Mouse (Mus musculus) mesoderm, embryonic 11.5 days (tissue): ENCODE measurements at regions not wholly inside any gene's neighbourhood (a gene's known extent, or its start where the extent isn't known, plus 50 kb on each side); places are given as distances from the start of the nearest gene placed in this dataset.

ENCODE experiments used
- DNase-seq: peaks from one replicate; pipeline ENCODE4 v3.0.0-alpha.2; 2012; ENCODE audit warnings: low read depth, low spot score

- no peak for DNase-seq
These were observed 227.4 kb downstream of the Ankrd50 start for GRCm38 (mm10) chr3:38257076-38257842.

GRCm38 (mm10) chr3:38255674-38256073 is 229.0 kb downstream of the Ankrd50 start:
- DNase-seq, result peak; percentile 47

- DNase-seq, result no peak
These were observed 229.7 kb downstream of the Ankrd50 start for GRCm38 (mm10) chr3:38254896-38255295.

GRCm38 (mm10) chr3:38251592-38251991 is 233.1 kb downstream of the Ankrd50 start:
- DNase-seq, result no peak

GRCm38 (mm10) chr3:38250552-38250951 is 234.1 kb downstream of the Ankrd50 start:
- no peak for DNase-seq

GRCm38 (mm10) chr3:38248941-38249340 is 235.7 kb downstream of the Ankrd50 start:
- DNase-seq, result no peak

- no peak for DNase-seq
These were observed 238.2 kb downstream of the Ankrd50 start for GRCm38 (mm10) chr3:38246439-38246838.

GRCm38 (mm10) chr3:38243209-38243608 is 241.4 kb downstream of the Ankrd50 start:
- DNase-seq, result no peak

- DNase-seq, result no peak
These were observed 247.0 kb downstream of the Ankrd50 start for GRCm38 (mm10) chr3:38237616-38238015.

GRCm38 (mm10) chr3:38235736-38236083 is 248.9 kb downstream of the Ankrd50 start:
- DNase-seq, result no peak

GRCm38 (mm10) chr3:38235033-38235735 is 249.5 kb downstream of the Ankrd50 start:
- DNase-seq, result no peak

GRCm38 (mm10) chr3:38234534-38234933 is 250.1 kb downstream of the Ankrd50 start:
- DNase-seq, result no peak

- no peak for DNase-seq
These were observed 250.6 kb downstream of the Ankrd50 start for GRCm38 (mm10) chr3:38234006-38234405.

- no peak for DNase-seq
These were observed 251.6 kb downstream of the Ankrd50 start for GRCm38 (mm10) chr3:38233091-38233490.

GRCm38 (mm10) chr3:38232111-38233076 is 252.2 kb downstream of the Ankrd50 start:
- peak; percentile 74 for DNase-seq

- no peak for DNase-seq
These were observed 253.1 kb downstream of the Ankrd50 start for GRCm38 (mm10) chr3:38231506-38231905.

GRCm38 (mm10) chr3:38230796-38231195 is 253.8 kb downstream of the Ankrd50 start:
- DNase-seq, result no peak

- no peak for DNase-seq
These were observed 255.0 kb downstream of the Ankrd50 start for GRCm38 (mm10) chr3:38229686-38230085.

GRCm38 (mm10) chr3:38229051-38229450 is 255.6 kb downstream of the Ankrd50 start:
- no peak for DNase-seq

- DNase-seq, result peak; percentile 70
These were observed 257.0 kb downstream of the Ankrd50 start for GRCm38 (mm10) chr3:38227596-38227995.

GRCm38 (mm10) chr3:38227121-38227520 is 257.5 kb downstream of the Ankrd50 start:
- DNase-seq, result no peak

GRCm38 (mm10) chr3:38226147-38226546 is 258.5 kb downstream of the Ankrd50 start:
- no peak for DNase-seq
